Mouse (Mus musculus) E14TG2a.4 (cell line): ENCODE results near the gene Podn.

Source experiments
- CTCF ChIP-seq: conservative IDR thresholded peaks from 2 replicates; pipeline ENCODE4 v1.5.1; 2014; ENCODE audit warnings: low read length
- NANOG ChIP-seq: IDR thresholded peaks from 2 replicates; pipeline ENCODE4 v1.6.1; 2014; ENCODE audit warnings: borderline replicate concordance, low read length, mixed read lengths

GRCm38 (mm10) chr4:108117924-108118876, 22.0 kb upstream of the Podn start:
- TF ChIP-seq CTCF: no peak
- no peak for TF ChIP-seq NANOG
